Mouse (Mus musculus): ENCODE results near the gene 1700028K03Rik.

DNA sequence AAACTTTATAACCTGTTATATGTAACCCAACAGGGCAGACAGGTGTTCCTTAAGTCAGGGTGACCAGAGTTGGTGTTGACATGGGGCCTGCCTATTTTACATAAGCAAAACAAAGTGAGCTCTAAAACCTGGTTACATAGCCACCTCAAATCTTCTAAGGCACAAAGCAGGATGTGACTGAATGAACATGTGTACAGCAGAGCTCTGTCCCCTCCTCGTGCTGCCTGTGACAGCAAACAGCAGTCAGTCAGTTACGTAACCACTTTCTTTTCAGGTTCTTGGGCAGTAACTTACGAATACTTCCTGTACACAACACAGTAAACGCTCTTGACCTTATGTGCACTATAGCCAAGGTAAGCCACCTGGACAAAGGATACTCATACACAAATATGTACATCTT lies 11.4 kb downstream of the 1700028K03Rik start:
- TF ChIP-seq POLR2A (IDR thresholded peaks at IDR 0.05; ENCODE audit: insufficient read depth, low read depth, low read length) (no peak), CTCF (IDR thresholded peaks at IDR 0.05; ENCODE audit: insufficient read depth, low read depth, low read length) (no peak)
